Mouse (Mus musculus) heart, adult 18-20 months (tissue): ENCODE results near the gene Ccdc149. TPM values are rescaled to one million over a fixed set of nuclear protein-coding genes. Genes with fewer than 3 reads are reported as not detected.

ENCODE experiments used
- total RNA-seq, 2 experiments: library from RNA; stranded (reverse); gene quantifications; 2 replicates each; pipeline ENCODE4 v1.2.3; 2021

Ccdc149 gene
- total RNA-seq, 2 experiments from 2014 or later = 7.6 TPM

Other genes with a start within 250 kb of the Ccdc149 start
- gene Sod3, start 107.7 kb downstream of the Ccdc149 start, total RNA-seq = 10 to 100 TPM; 14.6 to 15.8 TPM
- gene Lgi2, start 94.9 kb upstream of the Ccdc149 start, total RNA-seq = under 1 TPM; 0.54 to 0.57 TPM
- gene Sepsecs, start 198.2 kb upstream of the Ccdc149 start, total RNA-seq = 1 to 10 TPM; 5.2 to 6.7 TPM